Mouse (Mus musculus): ENCODE data around the gene Ankib1.
"Not testable (repeated sequence)": the region's sequence is repeated elsewhere in the genome, so short reads cannot be mapped to it uniquely, and the experiment has no call there.

The Ankib1 gene

DNA sequence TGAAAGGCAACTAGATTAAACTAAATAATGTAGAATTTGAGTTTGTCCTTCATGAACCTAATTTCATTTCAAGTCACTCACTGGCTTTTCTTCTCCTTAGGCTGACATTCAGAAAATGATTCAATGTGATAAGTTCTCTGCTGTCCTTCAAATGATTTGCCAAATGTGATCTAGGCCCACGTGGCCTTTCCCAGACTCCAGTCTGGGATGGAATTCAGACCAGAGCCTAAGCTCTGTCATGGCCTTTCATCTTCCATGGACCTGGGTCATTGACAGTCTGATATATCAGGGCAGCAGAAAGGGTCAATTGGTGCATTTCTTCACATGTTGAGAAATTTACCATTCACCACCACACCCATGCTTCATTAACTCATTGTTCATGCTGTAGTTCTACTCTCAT is 77.2 kb downstream of the Ankib1 start:
- DNase-seq (ENCODE audit: low spot score): no peak

DNA sequence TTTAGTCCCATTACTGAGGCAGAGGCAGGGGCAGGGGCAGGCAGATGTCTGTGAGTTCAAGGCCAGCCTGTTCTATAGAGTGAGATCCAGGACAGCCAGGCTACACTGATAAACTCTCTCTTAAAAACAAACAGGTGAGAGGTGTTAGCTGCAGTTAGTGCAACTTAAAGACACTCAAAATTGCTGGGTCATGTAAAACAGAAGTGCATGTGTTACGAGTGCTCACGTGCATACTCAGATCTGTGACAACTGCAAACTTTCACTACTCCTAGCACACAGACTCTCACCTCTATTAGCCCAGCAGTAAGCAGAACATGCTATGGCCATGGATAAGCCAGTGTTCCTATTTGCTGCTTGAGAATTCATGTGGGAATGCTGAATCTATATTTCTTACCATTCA is 79.3 kb downstream of the Ankib1 start:
- DNase-seq (ENCODE audit: low spot score): no peak

DNA sequence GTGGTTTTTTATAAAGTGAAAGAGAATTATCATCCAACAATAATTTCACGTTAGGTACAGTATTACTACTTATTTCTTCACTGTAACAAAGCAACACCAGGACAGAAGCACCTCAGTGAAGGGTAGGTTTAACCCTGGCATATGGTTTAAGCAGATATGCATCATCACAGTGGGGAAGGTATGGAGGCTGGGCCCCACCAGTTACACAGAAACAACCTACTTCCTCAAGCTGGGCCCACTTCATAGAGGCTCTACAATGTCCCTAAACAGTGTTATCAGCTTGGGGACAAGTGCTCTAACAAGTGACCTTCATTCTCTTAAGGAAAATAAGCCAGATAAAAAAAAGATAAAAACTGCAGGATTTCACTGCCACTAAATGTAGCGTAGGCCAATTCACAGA is 79.9 kb downstream of the Ankib1 start:
- DNase-seq (ENCODE audit: low spot score): no peak

DNA sequence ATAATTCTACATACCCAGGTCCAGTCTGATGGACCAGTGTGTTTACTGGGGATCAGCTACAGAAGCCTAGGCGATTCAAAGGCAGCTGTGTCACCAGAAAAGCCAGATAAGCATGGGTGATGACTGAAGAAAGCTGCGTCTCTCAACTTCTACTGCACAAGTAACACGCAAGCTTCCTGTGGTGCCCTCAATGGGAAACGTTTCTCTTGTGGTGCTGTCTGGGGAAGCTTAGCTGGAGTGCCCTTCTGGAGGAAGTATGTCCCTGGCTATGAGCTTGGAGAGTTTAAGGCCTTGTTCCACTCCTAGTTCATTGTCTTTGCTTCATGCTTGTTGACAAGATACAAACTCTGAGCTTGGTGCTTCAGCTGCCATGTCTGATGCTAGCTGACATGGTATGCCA is 83.4 kb downstream of the Ankib1 start:
- no peak for DNase-seq (ENCODE audit: low spot score)

DNA sequence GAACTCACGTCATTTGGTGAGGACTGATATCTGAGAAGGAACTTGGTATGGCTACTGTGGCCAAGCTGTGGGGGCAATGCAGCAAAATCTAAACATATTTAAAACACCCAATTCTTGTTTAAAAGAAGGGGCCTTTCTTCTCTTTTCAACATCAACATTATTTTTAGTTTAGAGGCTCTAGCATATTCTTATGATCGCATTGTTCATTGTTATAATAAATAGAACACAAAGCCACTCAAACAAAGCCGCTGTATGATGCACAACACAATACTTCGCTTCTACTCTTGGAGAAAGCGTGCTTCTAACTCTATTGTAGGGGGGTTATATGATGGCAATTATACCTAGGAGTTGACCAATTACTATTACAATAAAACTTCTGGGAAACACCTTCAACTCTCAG is 86.9 kb downstream of the Ankib1 start:
- DNase-seq (ENCODE audit: low spot score): no peak

DNA sequence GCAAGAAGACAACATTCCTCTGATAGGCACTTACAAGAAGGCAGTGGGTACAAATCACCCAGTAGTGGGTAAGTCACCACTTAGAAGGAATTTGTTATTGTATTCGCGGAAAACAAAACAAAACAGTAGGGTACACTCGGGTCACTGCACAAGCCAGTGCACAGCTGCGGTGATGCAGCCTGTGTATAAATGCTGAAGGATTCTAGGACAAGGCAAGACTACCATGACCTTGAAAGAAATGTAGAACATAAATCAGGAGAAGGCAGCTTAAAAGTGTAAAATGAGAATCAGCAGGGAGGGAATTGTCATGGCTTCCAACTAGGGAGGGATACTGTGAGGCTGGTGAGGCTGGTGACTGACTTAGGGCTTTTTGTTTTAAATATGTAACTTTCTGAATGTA is 100.5 kb downstream of the Ankib1 start:
- DNase-seq (ENCODE audit: low spot score): no peak

DNA sequence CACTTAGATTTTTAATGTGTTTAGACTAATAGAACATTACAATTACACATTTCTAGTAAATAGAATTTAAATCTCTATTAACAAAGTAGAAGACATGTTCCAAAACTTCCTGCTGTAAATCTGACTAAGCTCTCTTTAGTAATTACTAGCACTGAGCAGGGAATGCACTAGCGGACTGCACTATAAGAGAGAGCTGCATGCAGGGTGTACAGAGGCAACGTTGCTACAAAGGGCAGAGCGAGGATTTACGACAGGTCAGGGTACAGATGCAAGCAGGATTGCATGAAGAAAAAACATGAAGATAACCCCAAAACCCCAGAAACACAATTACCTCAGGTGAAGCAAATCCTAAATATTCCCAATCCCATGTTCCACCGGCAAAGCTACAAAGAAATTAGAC is 102.7 kb downstream of the Ankib1 start:
- no peak for DNase-seq (ENCODE audit: low spot score)

DNA sequence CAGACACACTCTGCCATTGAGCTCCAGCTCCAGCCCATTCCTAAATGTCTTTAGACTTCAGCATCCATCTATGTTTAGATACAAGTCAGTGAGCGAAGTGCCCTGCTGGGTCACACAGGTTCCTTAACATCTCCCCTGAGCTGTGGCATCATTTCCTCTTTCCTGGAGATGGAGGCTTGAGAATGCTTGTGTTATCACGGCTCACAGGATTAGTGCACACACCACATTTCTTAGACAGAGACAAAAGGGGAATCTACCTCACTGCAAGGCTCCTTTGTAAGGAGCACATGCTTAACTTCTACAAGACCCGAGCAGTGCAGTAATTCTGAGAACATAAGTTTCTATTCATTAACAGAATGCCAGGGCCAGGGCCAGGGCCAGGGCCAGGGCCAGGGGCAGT is 106.7 kb downstream of the Ankib1 start:
- DNase-seq (ENCODE audit: low spot score): no peak

DNA sequence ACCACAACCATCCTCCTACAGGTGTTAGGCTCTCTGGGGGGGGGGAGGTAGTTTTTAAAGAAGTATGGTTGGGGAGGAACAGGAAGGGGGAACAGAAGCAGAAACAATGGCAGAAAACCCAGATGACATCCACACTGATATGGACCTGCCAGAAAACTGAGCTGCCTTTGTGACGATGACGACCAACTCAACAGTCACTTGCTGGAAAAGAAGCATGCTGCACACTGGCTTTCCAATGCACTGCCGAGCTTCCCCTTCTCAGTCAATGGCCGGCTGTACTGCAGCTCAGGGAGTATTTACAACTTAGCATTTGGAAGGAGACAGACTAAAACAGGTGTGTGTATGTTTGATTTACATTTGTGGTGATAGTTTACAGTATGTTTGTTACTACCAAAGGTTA is 107.5 kb downstream of the Ankib1 start:
- DNase-seq (ENCODE audit: low spot score): no peak

DNA sequence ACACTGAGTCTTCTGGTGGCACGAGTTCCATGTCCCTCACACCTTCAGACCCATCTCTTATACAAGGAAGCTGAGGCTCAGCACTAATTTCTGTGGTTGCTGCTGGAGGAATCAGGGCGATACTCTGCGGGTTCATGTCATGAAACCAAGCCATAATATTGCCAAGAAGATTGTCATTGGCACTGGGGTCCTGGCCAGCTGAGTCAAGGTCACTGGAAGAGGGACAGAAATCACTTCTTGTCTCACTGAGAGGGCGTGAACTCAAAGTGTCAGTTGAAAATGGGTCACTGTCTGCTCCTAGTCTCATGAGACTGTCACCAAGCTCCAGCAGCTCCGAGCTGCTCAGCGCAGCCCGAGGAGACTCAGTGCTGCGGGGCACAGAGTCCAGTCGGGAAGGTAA is 109.8 kb downstream of the Ankib1 start:
- DNase-seq (ENCODE audit: low spot score): no peak

DNA sequence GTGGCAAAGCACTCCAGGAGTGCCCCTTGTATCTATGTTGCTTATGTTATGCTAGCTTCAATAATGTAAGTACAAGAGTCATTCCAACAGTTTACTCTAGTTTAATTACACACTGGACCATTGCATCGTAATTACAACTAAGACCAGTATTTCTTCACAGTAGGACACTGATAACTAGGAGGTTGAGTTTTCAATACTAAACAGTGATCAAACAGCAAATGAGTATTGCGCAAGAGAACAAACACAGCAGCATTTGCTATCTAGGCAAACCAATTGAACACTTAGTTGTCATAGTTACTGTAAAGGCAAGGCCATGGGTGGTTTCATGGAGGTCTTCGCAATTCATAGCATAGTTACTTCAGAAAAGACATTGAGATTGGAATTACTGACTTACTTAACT is 111.4 kb downstream of the Ankib1 start:
- no peak for DNase-seq (ENCODE audit: low spot score)

DNA sequence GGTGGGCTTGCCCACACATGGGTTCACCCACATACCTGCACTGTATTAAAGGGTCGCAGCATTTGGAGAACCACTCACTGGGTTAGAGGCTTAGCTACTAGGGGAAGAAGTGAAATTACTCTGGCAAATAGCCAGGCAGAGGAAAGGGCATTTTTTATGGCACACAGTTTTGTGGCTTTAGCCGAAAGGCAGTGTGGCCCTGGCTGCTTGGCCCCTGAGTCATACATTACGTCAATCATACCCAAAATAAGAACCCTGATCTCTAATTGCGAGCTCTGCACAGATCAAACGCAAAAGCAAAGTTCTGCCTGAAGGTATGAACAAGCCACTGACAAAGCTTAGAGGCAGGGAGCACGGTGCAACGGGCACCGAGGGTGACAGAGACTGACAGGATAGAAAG is 114.4 kb downstream of the Ankib1 start:
- no peak for DNase-seq (ENCODE audit: low spot score)

DNA sequence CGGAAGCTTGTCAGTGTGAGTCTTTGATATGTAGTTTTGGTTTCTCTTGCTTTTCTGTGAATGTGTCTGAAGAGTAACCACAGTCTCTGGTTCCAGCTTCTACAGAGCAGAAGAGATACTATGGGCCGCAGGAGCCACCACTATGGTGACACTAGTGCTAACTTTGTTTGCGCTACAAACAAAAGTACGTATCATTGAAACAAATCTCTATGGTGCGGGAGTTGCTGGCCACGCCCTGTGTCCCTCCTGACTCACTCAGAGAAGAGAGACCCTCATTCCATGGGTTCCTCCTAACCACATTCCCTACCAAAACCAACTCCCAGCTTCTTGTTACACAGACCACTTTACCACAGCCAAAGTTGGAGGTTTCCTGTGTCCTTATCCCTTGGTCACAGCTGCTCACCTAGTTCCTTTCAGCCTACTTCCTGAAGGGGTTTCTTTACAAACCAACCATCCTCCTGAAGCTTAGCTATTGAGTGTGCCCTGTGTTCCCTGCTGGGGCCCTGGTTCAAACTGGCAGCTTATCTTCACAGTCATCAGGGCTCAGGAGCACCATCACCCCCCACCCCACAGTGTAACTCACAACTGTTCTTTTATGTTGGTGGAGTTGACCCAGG is 132.7 kb downstream of the Ankib1 start:
- DNase-seq (ENCODE audit: low spot score): no peak

DNA sequence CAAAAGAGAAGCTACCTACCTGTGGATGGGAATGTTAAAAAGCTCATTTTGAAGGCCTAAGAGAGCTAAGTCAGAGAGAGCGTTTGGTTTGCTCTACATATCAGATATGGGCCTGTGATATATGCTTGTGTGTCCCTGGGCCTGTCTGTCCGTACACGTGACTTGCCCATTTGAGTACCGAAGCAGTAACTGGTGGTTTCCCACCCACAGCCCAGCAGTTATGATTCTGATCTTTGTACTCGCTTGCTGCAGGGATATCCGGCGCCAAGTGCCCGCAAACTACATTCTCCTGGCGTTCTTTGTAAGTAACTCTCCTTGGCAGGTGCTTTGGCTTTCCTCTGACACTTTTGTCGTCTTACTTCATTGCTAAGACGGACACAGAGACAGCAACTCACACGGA is 136.1 kb downstream of the Ankib1 start:
- DNase-seq (ENCODE audit: low spot score): no peak

DNA sequence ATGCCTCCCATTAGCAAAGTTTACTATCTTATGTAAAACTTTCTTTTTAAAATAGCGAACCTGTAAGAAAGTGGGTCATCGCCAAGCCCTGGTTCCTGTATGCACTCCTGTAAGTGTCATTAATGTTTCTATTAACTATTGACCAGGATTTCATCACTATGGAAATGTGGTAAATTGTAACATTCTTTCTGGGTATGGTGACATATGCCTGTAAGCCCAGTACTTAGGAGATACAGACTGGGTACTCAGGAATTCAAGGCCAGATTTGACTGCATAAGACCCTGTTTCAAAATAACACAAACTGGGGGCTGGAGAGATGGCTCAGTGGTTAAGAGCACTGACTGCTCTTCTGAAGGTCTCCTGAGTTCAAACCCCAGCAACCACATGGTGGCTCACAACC is 137.5 kb downstream of the Ankib1 start:
- no peak for DNase-seq (ENCODE audit: low spot score)

DNA sequence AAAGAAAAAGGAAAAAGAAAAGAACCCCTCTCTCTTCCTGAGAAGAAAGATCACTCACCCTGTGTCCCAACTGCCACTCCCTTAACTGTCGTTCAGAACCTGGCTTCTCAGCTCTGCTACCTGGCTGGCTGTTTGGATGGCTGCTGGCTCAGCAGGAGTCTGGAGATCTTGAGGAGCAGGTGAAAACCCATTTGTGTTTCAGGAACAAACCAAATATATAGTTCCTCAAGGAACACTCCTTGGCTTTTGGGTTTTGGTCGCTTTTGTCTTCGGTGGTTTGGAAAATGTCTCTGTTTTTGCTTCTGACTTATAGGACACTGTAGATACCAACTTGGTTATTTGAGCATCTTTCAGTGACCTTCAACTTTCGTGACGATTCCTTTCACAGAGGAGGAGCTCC is 145.6 kb downstream of the Ankib1 start, which contains the start of gene Gatad1:
Gatad1 (minus strand) TSS at position 101 of the 400 bp plus-strand sequence.
- DNase-seq (ENCODE audit: low spot score): no peak

DNA sequence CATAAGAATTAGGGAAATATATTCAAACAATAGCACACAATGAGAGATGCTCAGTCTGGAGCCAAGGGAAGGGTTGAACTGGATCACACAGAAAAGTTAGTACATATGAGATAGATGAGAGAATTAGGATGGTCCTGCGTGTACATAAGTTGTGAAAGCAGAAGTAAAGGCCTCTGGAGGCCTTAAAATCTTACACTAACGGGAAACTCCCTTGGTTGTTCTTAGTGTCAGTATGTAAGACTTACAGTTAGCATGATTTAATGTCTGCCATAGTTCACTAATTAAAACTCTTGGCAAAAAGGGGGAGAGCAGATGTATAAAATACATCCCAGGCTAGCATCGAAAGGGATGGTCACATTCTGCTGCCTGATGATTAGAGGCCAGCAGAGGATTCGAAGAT is 148.9 kb downstream of the Ankib1 start:
- DNase-seq (ENCODE audit: low spot score): no peak

DNA sequence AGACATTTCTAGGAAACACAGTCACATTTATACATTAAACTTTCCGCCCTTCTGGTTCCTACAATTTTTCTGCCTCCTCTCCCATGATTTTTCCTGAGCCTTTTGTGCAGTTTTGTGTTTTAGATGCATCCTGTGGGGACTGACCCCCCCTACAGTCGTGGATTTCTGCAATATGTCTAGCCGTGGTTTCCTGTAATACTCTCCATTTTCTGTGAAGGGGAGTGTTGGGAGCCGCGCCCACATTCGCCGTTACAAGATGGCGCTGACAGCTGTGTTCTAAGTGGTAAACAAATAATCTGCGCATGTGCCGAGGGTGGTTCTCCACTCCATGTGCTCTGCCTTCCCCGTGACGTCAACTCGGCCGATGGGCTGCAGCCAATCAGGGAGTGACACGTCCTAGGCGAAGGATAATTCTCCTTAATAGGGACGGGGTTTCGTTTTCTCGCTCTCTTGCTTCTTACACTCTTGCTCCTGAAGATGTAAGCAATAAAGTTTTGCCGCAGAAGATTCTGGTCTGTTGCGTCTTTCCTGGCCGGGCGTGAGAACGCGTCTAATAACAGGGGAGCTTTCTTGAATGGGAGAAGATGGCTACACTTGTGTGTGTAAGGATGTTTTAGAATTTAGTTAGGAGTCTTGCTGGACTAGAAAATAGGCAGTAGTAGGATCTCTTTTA is 149.7 kb downstream of the Ankib1 start:
- DNase-seq (ENCODE audit: low spot score): not testable (repeated sequence)

DNA sequence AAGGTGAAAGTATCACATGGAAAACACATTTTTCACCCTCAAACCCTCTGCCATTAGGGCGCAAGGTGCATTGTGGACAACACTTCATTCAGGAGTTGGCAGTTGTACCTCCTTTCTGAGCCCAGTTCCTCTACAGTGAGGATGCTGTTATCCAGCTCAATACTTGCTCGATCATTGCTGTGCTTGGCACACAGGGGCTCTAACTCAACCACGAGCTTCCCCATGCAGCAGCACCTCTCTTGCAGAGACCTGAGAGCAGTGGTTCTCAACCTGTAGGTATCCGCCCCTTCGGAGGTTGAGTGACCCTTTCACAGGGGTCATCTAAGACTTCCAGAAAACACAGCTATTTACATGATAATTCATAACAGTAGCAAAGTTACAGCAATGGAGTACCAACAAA is 151.1 kb downstream of the Ankib1 start:
- DNase-seq (ENCODE audit: low spot score): no peak

DNA sequence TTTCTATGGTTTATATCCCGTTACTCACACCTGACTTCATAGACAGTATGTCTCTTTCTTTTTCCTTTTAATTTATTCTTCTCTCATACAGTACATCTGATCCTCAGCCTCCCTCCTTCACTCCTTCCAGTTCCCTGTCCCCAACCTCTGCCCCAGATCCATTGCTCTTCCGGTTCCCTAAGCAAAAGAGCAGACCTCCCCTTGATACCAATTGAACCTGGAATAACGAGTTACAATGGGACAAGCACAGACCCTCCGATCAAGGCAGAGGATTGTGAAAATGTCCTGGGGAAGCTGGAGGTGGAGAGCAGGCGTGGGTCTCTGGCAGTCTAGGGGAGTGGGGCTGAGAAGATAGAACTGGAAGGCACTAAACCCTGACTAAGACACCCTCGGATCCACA is 151.8 kb downstream of the Ankib1 start, which contains the start of gene Tmbim7:
Tmbim7 (plus strand) TSS at position 301 of the 400 bp plus-strand sequence.
- DNase-seq (ENCODE audit: low spot score): no peak

DNA sequence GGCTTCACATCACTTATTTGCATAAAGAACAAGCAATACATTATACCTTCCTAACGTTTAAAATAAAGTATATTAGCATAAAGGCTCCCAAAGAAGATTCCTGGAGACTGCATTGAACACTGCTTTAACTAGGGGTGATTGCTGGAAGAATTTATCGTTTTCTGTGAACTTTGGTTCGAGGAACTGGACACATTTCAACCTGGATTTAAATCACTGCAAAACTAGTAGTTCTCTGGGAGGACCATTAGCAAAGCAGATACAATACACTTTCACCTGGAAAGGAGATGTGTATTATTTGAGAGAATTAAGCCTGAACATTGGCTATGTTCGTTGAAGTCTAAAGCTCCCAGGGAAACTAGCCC is 153.9 kb downstream of the Ankib1 start:
- DNase-seq (ENCODE audit: low spot score): no peak

DNA sequence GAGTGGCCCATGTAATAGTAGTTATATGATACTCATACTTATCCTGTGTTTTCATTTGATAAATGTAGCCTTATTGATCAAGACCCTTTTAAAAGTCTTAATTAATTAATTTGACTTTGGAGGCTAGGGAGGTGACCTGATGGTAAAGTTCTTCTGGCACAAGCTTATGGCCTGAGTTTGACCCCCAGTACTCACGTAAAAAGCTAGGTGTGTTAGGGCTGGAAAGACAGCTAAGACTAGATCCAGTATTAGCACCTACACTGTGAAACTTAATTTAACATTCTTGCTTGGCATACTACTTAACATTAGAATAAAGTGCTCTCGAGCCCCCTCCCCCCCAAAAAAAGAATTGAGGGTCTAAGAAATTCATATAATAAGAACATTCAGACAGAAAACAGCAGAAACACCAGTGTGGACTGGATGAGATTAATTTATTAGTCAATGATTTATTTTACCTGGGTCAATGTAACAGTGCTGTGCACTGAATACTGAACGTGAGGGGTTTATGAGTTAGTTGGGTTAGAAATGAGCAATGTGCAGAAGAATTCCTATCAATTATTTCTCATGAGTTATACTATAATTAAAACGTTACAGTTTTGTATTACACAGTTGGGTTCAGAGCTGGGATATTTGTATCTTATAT is 154.4 kb downstream of the Ankib1 start:
- peak; percentile 11 for DNase-seq (ENCODE audit: low spot score)

DNA sequence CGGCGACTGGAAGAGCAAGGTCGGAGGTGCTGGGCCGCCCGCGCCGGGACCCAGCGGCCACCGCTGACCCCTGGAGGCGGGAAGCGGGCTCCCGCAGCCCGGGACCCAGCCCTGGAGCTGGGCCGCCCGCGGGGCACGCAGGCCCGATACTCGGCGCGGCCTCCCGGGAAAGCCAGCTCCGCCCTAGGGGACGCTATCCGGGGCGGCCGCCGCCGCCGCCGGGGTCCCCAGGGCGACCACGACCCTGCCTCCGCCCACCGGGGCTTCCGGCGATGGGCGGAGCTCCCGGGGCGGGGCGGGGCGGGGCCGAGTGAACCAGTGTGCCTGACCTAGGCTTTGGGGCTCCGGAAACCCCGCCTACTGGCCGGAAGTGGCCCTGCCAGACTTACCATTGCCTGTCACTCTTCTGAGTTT is 155.0 kb downstream of the Ankib1 start:
- DNase-seq (ENCODE audit: low spot score): peak; percentile 94

Data from retina, embryonic 14.5 days (tissue).